Mouse (Mus musculus) kidney, embryonic 16.5 days (tissue): Measurements from ENCODE around the gene Farp1. TPM values are rescaled to one million over a fixed set of nuclear protein-coding genes. Genes with fewer than 3 reads are reported as not detected.
A peak's percentile ranks its signal among the peaks of the same experiment; 100 is the strongest.

Source experiments
- ATAC-seq: fragments of 200-750 bp; cut with Nextera tagmentation; 2 replicates; pipeline ENCODE4 v1.8.0; 2017; ENCODE audit warnings: moderate TSS enrichment; ENCODE audit not compliant: low FRiP score, low TSS enrichment
- H3K27ac ChIP-seq: fragments of 300-500 bp; sonication (generic); 2 replicates; pipeline ENCODE4 v1.5.1; 2014; ENCODE audit warnings: low read length
- H3K27me3 ChIP-seq: fragments of 300-500 bp; sonication (generic); 2 replicates; pipeline ENCODE4 v1.6.1; 2014; ENCODE audit warnings: low read length, control low read depth, mixed read lengths; ENCODE audit not compliant: insufficient read depth
- H3K36me3 ChIP-seq: fragments of 300-500 bp; sonication (generic); 2 replicates; pipeline ENCODE4 v1.6.1; 2014; ENCODE audit warnings: low read length, control low read depth, mixed read lengths; ENCODE audit not compliant: insufficient read depth
- H3K4me1 ChIP-seq: fragments of 300-500 bp; sonication (generic); 2 replicates; pipeline ENCODE4 v1.6.1; 2014; ENCODE audit warnings: low read length, control low read depth, mixed read lengths; ENCODE audit not compliant: insufficient read depth
- H3K4me2 ChIP-seq: fragments of 300-500 bp; sonication (generic); replicated peaks from 2 replicates; pipeline ENCODE4 v1.6.1; 2014; ENCODE audit warnings: low read depth, low read length
- H3K4me3 ChIP-seq: fragments of 300-500 bp; sonication (generic); 2 replicates; pipeline ENCODE4 v1.5.1; 2014; ENCODE audit warnings: mild to moderate bottlenecking, low read length
- H3K9ac ChIP-seq: fragments of 300-500 bp; sonication (generic); replicated peaks from 2 replicates; pipeline ENCODE4 v1.6.1; 2014; ENCODE audit warnings: low read length
- H3K9me3 ChIP-seq: fragments of 300-500 bp; sonication (generic); 2 replicates; pipeline ENCODE4 v1.6.1; 2016; ENCODE audit warnings: low read length, control low read depth
- WGBS: fragments of 180-500 bp; shearing (Covaris S2); extraction: QIAGEN DNeasy Blood & Tissue Kit; methylation state at CpG from one replicate; pipeline ENCODE4 v1.1.7; 2014; 5-methylcytosine and 5-hydroxymethylcytosine counted together
- polyA plus RNA-seq: library from polyadenylated mRNA; unstranded; fragments of >200 nt; fragmentation: Nextera tagmentation; extraction: Ambion mirVana; gene quantifications from 2 replicates; pipeline ENCODE4 v1.2.1, GENCODE M21; 2015

The Farp1 gene
- polyA plus RNA-seq, 1 experiment from 2014 or later = 31.9 TPM

GRCm38 (mm10) chr14:121248346-121248745 lies 213.3 kb downstream of the Farp1 start:
- no peak overlapping the region for H3K4me2 ChIP-seq
- 89% methylated on average over 5 of the region's 5 CpGs for WGBS
- ATAC-seq = no peak
- peaks cover 12% of the 10 kb centered on the region; the same call in 1 of the 2 replicates for H3K4me1 ChIP-seq
- H3K36me3 ChIP-seq = peaks cover 37% of the 10 kb centered on the region
- no peak overlapping the region for H3K27ac ChIP-seq
- H3K27me3 ChIP-seq = no peaks in the 10 kb centered on the region
- no peak overlapping the region for H3K9ac ChIP-seq
- H3K9me3 ChIP-seq = no peaks in the 10 kb centered on the region
- H3K4me3 ChIP-seq = no peak overlapping the region

GRCm38 (mm10) chr14:121251099-121251498 lies 216.1 kb downstream of the Farp1 start:
- H3K4me3 ChIP-seq = no peak overlapping the region
- ATAC-seq = no peak
- H3K27me3 ChIP-seq = no peaks in the 10 kb centered on the region
- no peaks in the 10 kb centered on the region for H3K9me3 ChIP-seq
- H3K4me2 ChIP-seq = no peak overlapping the region
- 88% methylated on average over 5 of the region's 5 CpGs for WGBS
- no peak overlapping the region for H3K27ac ChIP-seq
- H3K4me1 ChIP-seq = peaks cover 12% of the 10 kb centered on the region; the same call in 1 of the 2 replicates
- H3K36me3 ChIP-seq = peaks cover 25% of the 10 kb centered on the region
- no peak overlapping the region for H3K9ac ChIP-seq

- 63% methylated on average over 4 of the region's 4 CpGs for WGBS
- no peak for ATAC-seq
- peaks cover 29% of the 10 kb centered on the region for H3K36me3 ChIP-seq
- H3K9ac ChIP-seq = no peak overlapping the region
- no peak overlapping the region for H3K4me3 ChIP-seq
- no peak overlapping the region for H3K27ac ChIP-seq
- peaks cover 12% of the 10 kb centered on the region; the same call in 1 of the 2 replicates for H3K4me1 ChIP-seq
- no peak overlapping the region for H3K4me2 ChIP-seq
- H3K27me3 ChIP-seq = no peaks in the 10 kb centered on the region
- H3K9me3 ChIP-seq = no peaks in the 10 kb centered on the region
Measured at GRCm38 (mm10) chr14:121251708-121252107, 216.7 kb downstream of the Farp1 start.

GRCm38 (mm10) chr14:121252542-121252941 lies 217.5 kb downstream of the Farp1 start:
- no peak overlapping the region for H3K4me3 ChIP-seq
- 90% methylated on average over 10 of the region's 10 CpGs for WGBS
- peaks cover 5% of the 10 kb centered on the region; the same call in 1 of the 2 replicates for H3K4me1 ChIP-seq
- no peaks in the 10 kb centered on the region for H3K9me3 ChIP-seq
- H3K27me3 ChIP-seq = no peaks in the 10 kb centered on the region
- H3K9ac ChIP-seq = no peak overlapping the region
- H3K4me2 ChIP-seq = no peak overlapping the region
- peaks cover 37% of the 10 kb centered on the region for H3K36me3 ChIP-seq
- no peak for ATAC-seq
- no peak overlapping the region for H3K27ac ChIP-seq

GRCm38 (mm10) chr14:121254869-121255268 lies 219.9 kb downstream of the Farp1 start:
- Histone ChIP-seq H3K27me3 (no peaks in the 10 kb centered on the region), H3K4me3 (no peak overlapping the region), H3K4me2 (no peak overlapping the region), H3K27ac (no peak overlapping the region), H3K4me1 (no peaks in the 10 kb centered on the region), H3K36me3 (peaks cover 49% of the 10 kb centered on the region), H3K9ac (no peak overlapping the region), H3K9me3 (no peaks in the 10 kb centered on the region)
- ATAC-seq = no peak
- WGBS = 92% methylated on average over 10 of the region's 10 CpGs

GRCm38 (mm10) chr14:121255469-121255868 lies 220.5 kb downstream of the Farp1 start:
- H3K4me3 ChIP-seq = no peak overlapping the region
- ATAC-seq = no peak
- no peak overlapping the region for H3K9ac ChIP-seq
- no peaks in the 10 kb centered on the region for H3K27me3 ChIP-seq
- H3K36me3 ChIP-seq = peaks cover 43% of the 10 kb centered on the region
- H3K4me2 ChIP-seq = no peak overlapping the region
- no peaks in the 10 kb centered on the region for H3K4me1 ChIP-seq
- H3K27ac ChIP-seq = no peak overlapping the region
- WGBS = 79% methylated on average over 13 of the region's 13 CpGs
- H3K9me3 ChIP-seq = no peaks in the 10 kb centered on the region

GRCm38 (mm10) chr14:121256896-121257295 lies 221.9 kb downstream of the Farp1 start:
- no peak for ATAC-seq
- H3K27ac ChIP-seq = no peak overlapping the region
- no peak overlapping the region for H3K4me3 ChIP-seq
- no peak overlapping the region for H3K9ac ChIP-seq
- peaks cover 43% of the 10 kb centered on the region for H3K36me3 ChIP-seq
- H3K4me2 ChIP-seq = no peak overlapping the region
- H3K9me3 ChIP-seq = no peaks in the 10 kb centered on the region
- WGBS = 85% methylated on average over 7 of the region's 7 CpGs
- H3K27me3 ChIP-seq = no peaks in the 10 kb centered on the region
- H3K4me1 ChIP-seq = no peaks in the 10 kb centered on the region

- no peaks in the 10 kb centered on the region for H3K27me3 ChIP-seq
- peaks cover 41% of the 10 kb centered on the region for H3K36me3 ChIP-seq
- no peak for ATAC-seq
- WGBS = 89% methylated on average over 11 of the region's 11 CpGs
- no peak overlapping the region for H3K4me2 ChIP-seq
- H3K4me1 ChIP-seq = no peaks in the 10 kb centered on the region
- no peak overlapping the region for H3K9ac ChIP-seq
- H3K27ac ChIP-seq = no peak overlapping the region
- no peak overlapping the region for H3K4me3 ChIP-seq
- H3K9me3 ChIP-seq = no peaks in the 10 kb centered on the region
Measured at GRCm38 (mm10) chr14:121259332-121259731, 224.3 kb downstream of the Farp1 start.

- no peak overlapping the region for H3K4me2 ChIP-seq
- WGBS = 70% methylated on average over 7 of the region's 7 CpGs
- no peak overlapping the region for H3K9ac ChIP-seq
- H3K9me3 ChIP-seq = no peaks in the 10 kb centered on the region
- 0 out of 2 replicates have a peak, but pooled peaks cover 1% of the 10 kb centered on the region for H3K4me1 ChIP-seq
- no peak; the same call in 1 of the 2 replicates for ATAC-seq
- H3K27ac ChIP-seq = no peak overlapping the region
- H3K27me3 ChIP-seq = no peaks in the 10 kb centered on the region
- H3K36me3 ChIP-seq = peaks cover 38% of the 10 kb centered on the region
- no peak overlapping the region for H3K4me3 ChIP-seq
Measured at GRCm38 (mm10) chr14:121259789-121260188, 224.8 kb downstream of the Farp1 start.

GRCm38 (mm10) chr14:121261229-121261879 lies 226.4 kb downstream of the Farp1 start:
- H3K27ac ChIP-seq = 0 out of 2 replicates have a peak overlapping the region, but pooled peaks have one; percentile 12
- H3K4me2 ChIP-seq = no peak overlapping the region
- no peak for ATAC-seq

More at GRCm38 (mm10) chr14:121261229-121261879, 226.4 kb downstream of the Farp1 start:
- Histone ChIP-seq H3K4me3 (no peak overlapping the region), H3K4me1 (0 out of 2 replicates have a peak, but pooled peaks cover 2% of the 10 kb centered on the region), H3K36me3 (peaks cover 34% of the 10 kb centered on the region), H3K9me3 (no peaks in the 10 kb centered on the region), H3K9ac (no peak overlapping the region), H3K27me3 (no peaks in the 10 kb centered on the region)
- 74% methylated on average over 5 of the region's 5 CpGs for WGBS
